Mouse (Mus musculus) kidney, adult 2 months (tissue): ENCODE results near the gene Fam163a. TPM values are rescaled to one million over a fixed set of nuclear protein-coding genes. Genes with fewer than 3 reads are reported as not detected.
A peak's percentile ranks its signal among the peaks of the same experiment; 100 is the strongest.

Experiments
- DNase-seq: peaks from one replicate; pipeline ENCODE4 v3.0.0; 2021
- H3K27ac ChIP-seq: fragments of 200-500 bp; 2 replicates; pipeline ENCODE4 v1.5.1; 2012; ENCODE audit warnings: low read depth, low read length, control low read depth, inconsistent platforms; ENCODE audit not compliant: insufficient read depth
- H3K27me3 ChIP-seq: fragments of 200-500 bp; replicated peaks from 2 replicates; pipeline ENCODE4 v1.6.1; 2012; ENCODE audit warnings: mild to moderate bottlenecking, moderate library complexity, low read length, inconsistent platforms; ENCODE audit not compliant: control insufficient read depth, insufficient read depth
- H3K36me3 ChIP-seq: fragments of 200-500 bp; 2 replicates; pipeline ENCODE4 v1.6.1; 2012; ENCODE audit warnings: mild to moderate bottlenecking, moderate library complexity, low read length, inconsistent platforms; ENCODE audit not compliant: control insufficient read depth, insufficient read depth
- H3K4me1 ChIP-seq: fragments of 200-500 bp; 2 replicates; pipeline ENCODE4 v1.6.1; 2011; ENCODE audit warnings: low read length; ENCODE audit not compliant: control insufficient read depth, insufficient read depth
- H3K4me3 ChIP-seq: fragments of 200-500 bp; 2 replicates; pipeline ENCODE4 v1.5.1; 2011; ENCODE audit warnings: mild to moderate bottlenecking, low read depth, low read length, control low read depth; ENCODE audit not compliant: insufficient read depth
- CTCF ChIP-seq: fragments of 200-500 bp; conservative IDR thresholded peaks from 2 replicates; pipeline ENCODE4 v1.5.1; 2011; ENCODE audit warnings: low read depth, mild to moderate bottlenecking, control low read depth, low read length, moderate library complexity, mixed read lengths; ENCODE audit not compliant: insufficient read depth, insufficient read length
- POLR2A ChIP-seq: fragments of 200-500 bp; IDR thresholded peaks from one replicate; pipeline ENCODE4 v1.6.1; 2011; ENCODE audit warnings: low read depth, low read length, control low read depth
- WGBS: fragments of 180-500 bp; shearing (Covaris S2); methylation state at CpG from one replicate; pipeline ENCODE4 v1.1.7; 2018; 5-methylcytosine and 5-hydroxymethylcytosine counted together
- polyA plus RNA-seq: library from polyadenylated mRNA; depleted of rRNA; stranded (reverse); fragments of >200 nt; gene quantifications from 2 replicates; pipeline ENCODE4 v1.2.3, GENCODE M21; 2012

The Fam163a gene
- polyA plus RNA-seq, 1 experiment, result 6.9 TPM

DNA sequence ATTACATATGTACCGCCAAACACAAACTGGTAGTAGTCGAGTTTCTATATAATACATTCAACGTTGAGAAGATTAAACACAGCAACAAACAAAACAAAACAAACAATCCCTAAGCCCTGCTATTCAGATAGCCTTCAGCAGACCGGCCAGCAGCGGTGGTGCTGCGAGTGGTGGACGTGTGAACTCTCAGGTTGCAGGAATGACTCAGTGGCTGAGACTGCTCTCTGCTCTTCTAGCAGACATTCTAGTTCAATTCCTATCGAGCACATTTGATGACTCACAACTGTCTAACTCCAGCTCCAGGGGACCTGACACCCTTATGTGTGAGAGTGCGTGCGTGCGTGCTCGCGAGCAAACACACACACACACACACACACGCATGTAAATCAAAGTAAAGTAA lies 134.7 kb downstream of the Fam163a start:
- TF ChIP-seq POLR2A, result no peak
- no peak for TF ChIP-seq CTCF
- no peaks in the 10 kb centered on the region; the same call in 1 of the 2 replicates for H3K36me3 ChIP-seq
- no peak overlapping the region for H3K4me3 ChIP-seq
- H3K27ac ChIP-seq, result no peak overlapping the region
- H3K4me1 ChIP-seq, result peaks cover 11% of the 10 kb centered on the region; the same call in 1 of the 2 replicates
- 79% methylated on average over 14 of the region's 14 CpGs for WGBS
- H3K27me3 ChIP-seq, result no peaks in the 10 kb centered on the region
- no peak for DNase-seq

DNA sequence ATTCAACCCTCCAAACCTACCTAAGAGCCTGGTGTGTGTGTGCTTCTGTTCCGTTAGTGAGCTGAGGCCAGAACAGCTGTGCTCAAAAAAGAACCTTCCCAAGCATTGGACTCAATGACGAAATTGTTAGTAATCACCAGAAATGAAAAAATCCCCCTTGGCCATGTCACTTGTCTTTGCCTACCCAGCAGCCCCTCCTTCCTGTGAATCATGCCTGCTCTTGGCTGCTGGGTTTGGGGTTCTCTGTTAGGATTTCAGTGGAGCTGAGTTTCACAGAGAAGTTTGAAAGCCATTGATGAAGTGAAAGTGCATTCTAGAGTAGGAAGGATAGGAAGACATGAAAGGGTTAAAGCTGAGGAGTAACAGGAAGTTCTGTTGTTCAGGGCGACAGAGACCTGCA lies 138.7 kb downstream of the Fam163a start:
- 63% methylated on average over 3 of the region's 3 CpGs for WGBS
- H3K4me3 ChIP-seq, result no peak overlapping the region
- no peaks in the 10 kb centered on the region for H3K27me3 ChIP-seq
- no peak for TF ChIP-seq CTCF
- no peak for TF ChIP-seq POLR2A
- DNase-seq, result no peak
- H3K4me1 ChIP-seq, result peaks cover 7% of the 10 kb centered on the region; the same call in 1 of the 2 replicates
- H3K36me3 ChIP-seq, result no peaks in the 10 kb centered on the region; the same call in 1 of the 2 replicates
- H3K27ac ChIP-seq, result no peak overlapping the region

DNA sequence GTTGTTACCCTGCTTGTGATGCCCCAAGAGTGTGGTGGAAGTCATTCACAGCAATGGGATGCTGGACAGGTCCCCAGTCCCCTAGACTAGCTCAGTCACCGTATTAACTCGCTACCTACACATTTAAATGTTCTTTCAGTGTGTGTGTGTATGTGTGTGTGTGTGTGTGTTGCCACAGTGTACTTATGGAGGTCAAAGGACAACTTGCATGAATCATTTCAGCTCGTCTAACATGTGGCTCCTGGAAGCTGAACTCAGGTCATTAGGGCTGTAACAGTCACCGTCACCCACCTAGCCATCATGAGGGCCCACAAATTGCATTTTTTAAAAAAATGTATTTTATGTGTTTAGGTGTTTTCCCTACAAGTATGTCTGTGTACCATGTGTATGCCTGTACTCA lies 142.6 kb downstream of the Fam163a start:
- no peak for DNase-seq
- Histone ChIP-seq H3K36me3 (no peaks in the 10 kb centered on the region; the same call in 1 of the 2 replicates), H3K27me3 (no peaks in the 10 kb centered on the region), H3K27ac (no peak overlapping the region), H3K4me1 (peaks cover 8% of the 10 kb centered on the region; the same call in 1 of the 2 replicates), H3K4me3 (no peak overlapping the region)
- WGBS, result 76% methylated on average over 4 of the region's 4 CpGs
- TF ChIP-seq CTCF (no peak), POLR2A (no peak)

DNA sequence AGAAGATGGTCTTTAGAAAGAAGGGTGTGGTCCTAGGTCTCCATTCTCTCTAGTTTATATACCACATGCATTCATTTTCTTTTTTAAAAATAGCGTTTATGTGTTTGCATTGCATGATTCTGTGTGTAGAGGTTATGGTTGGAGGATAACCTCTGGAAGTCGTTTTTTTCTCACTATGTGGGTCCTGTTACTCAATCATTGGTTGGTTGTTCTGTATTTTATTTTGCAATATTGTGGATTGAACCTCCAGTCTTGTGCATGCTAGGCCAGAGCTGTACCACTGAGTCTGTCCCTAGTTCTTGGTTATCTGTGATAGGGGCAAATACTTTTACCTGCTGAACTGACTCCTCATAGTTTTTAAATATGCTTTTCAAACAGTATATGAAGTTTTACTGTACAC lies 146.6 kb downstream of the Fam163a start:
- no peak overlapping the region for H3K27ac ChIP-seq
- H3K4me1 ChIP-seq, result peaks cover 5% of the 10 kb centered on the region; the same call in 1 of the 2 replicates
- H3K36me3 ChIP-seq, result peaks cover 2% of the 10 kb centered on the region
- no peak for DNase-seq
- H3K27me3 ChIP-seq, result no peaks in the 10 kb centered on the region
- no peak overlapping the region for H3K4me3 ChIP-seq
- no peak for TF ChIP-seq CTCF
- no peak for TF ChIP-seq POLR2A
- WGBS, result 80% methylated on average over 2 of the region's 2 CpGs

DNA sequence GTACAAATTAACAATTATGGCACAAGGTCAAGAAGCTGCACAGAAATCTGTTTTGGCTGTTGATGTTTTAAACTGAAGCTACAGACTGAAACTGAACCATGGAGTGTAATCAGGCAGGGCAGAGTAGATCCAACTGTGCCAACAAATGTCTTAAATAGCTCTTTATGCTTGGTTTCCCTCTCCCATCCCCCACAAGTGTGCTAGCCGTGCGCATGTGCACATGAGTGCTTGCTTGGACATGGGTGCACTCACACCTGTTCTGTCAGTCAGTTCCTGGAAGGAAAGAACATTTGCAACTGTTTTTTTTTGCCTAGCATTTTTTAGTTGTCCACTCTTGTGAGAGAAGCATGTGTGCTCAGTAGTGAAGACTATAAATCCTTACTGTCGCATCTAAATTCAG lies 158.1 kb downstream of the Fam163a start:
- no peak for TF ChIP-seq POLR2A
- H3K27ac ChIP-seq, result 0 out of 2 replicates have a peak overlapping the region, but pooled peaks have one; percentile 30
- no peak overlapping the region for H3K4me3 ChIP-seq
- 37% methylated on average over 3 of the region's 3 CpGs for WGBS
- DNase-seq, result peak; percentile 79
- peaks cover 29% of the 10 kb centered on the region; the same call in 1 of the 2 replicates for H3K4me1 ChIP-seq
- H3K27me3 ChIP-seq, result no peaks in the 10 kb centered on the region
- H3K36me3 ChIP-seq, result peaks cover 5% of the 10 kb centered on the region

DNA sequence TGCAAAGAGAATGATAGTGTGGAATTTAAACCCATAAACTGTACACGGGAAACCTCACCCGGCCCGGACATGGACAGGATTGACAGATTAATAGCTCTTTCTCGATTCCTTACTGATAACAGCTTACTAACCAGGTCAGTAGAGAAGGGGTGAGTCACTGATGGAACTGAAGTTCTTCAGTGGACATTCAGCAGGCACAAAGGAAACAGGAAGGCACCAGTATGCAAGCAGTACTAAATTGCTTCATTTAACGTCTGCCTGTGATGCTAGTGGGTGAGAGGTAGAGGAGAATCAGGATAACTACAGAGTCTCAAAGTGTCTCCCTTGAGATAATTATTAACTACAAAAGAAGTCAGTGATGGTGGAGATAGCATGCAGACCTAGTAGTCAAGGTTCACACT lies 160.6 kb downstream of the Fam163a start:
- 16% methylated on average over 5 of the region's 5 CpGs for WGBS
- H3K27ac ChIP-seq, result peak overlapping the region; percentile 88
- DNase-seq, result peak; percentile 52
- no peak overlapping the region for H3K4me3 ChIP-seq
- peaks cover 32% of the 10 kb centered on the region; the same call in 1 of the 2 replicates for H3K4me1 ChIP-seq
- no peaks in the 10 kb centered on the region for H3K27me3 ChIP-seq
- no peaks in the 10 kb centered on the region; the same call in none of the 2 replicates for H3K36me3 ChIP-seq
- TF ChIP-seq CTCF (no peak), POLR2A (no peak)

DNA sequence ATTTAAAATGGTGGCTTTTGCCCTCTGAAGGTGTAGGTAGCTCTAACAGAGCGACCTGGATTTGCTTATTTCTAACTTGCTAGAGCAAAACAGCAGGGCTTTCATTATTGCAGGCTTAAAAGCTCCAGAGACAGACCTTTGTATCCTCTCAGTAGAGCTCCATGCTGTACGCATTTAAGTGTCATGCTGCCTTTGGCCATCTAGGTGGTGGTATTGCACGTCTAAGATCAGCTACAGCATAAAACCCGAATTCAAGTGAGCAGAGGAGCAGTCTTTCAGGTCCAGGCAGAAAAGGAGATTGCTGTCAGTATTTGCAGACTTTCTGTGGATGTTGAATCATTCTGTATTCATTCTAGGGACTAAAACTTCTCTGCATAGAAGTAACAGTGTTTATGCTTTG lies 161.8 kb downstream of the Fam163a start:
- DNase-seq, result peak; percentile 82
- peaks cover 32% of the 10 kb centered on the region; the same call in 1 of the 2 replicates for H3K4me1 ChIP-seq
- H3K36me3 ChIP-seq, result no peaks in the 10 kb centered on the region; the same call in 1 of the 2 replicates
- H3K27ac ChIP-seq, result no peak overlapping the region
- TF ChIP-seq CTCF, result peak; percentile 73
- no peak for TF ChIP-seq POLR2A
- WGBS, result 6% methylated on average over 4 of the region's 4 CpGs
- H3K4me3 ChIP-seq, result no peak overlapping the region
- no peaks in the 10 kb centered on the region for H3K27me3 ChIP-seq
